In the genomic region with DNA sequence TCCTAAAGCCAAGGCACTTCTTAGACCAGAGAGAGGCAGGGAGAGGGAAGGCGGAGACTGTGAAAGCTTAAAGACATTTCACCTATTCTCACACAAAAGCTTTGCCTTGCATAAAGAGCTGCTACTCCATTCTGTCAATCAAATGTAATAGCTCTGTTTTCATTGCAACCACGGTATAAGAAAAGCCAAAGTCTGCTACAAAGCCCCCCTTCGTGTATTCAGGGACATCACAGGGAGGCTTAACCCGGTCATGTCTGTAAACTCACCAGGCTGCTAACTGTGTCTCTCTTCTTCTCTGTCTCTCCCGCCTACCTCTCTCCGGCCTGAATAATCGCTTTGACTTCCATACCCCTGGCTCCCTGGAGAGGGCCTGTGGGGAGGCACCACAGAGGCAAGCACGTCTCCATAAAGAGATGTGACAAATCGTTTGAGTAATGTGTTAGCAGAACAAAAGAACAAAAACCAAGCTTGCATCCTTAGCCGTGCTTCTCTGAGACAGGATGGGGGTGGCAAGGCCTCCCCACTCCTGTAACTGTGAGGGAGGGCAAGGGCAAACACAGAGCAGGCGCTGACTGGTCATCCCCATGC, we compare ENCODE assay signal across 10 mouse cellular contexts. TPM values are rescaled to one million over a fixed set of nuclear protein-coding genes. Genes with fewer than 3 reads are reported as not detected.
A peak's percentile ranks its signal among the peaks of the same experiment; 100 is the strongest.
DNase-seq lines count a peak whose midpoint lies in the region; ATAC-seq lines count a peak whose summit lies in the region.
"Had no signal": no experiment of that assay in that cellular context is flagged by ENCODE, and none has a peak within 500 bp of the region (broad histone marks: within the 10 kb centered on the region; RNA-seq: fewer than 3 reads in every experiment).

No protein-coding gene starts in this region.

- no peak overlapping the region for H3K27ac ChIP-seq in embryonic facial prominence, embryonic 10.5 days (replicated peaks)
- peak overlapping the region; percentile 5; the same call in 1 of the 2 replicates for H3K27ac ChIP-seq in hindbrain, embryonic 12.5 days

- 6% methylated on average over 11 of the region's 11 CpGs for WGBS in embryonic facial prominence, embryonic 10.5 days
- WGBS in hindbrain, embryonic 12.5 days: 3% methylated on average over 11 of the region's 11 CpGs

- H3K4me3 ChIP-seq in embryonic facial prominence, embryonic 10.5 days: 0 out of 2 replicates have a peak overlapping the region, but pooled peaks have one; percentile 4
- no peak overlapping the region for H3K4me3 ChIP-seq in hindbrain, embryonic 12.5 days

- peak overlapping the region; percentile 33 for H3K4me2 ChIP-seq in hindbrain, embryonic 12.5 days (replicated peaks)

- no peaks in the 10 kb centered on the region for H3K9me3 ChIP-seq in embryonic facial prominence, embryonic 10.5 days
- no peaks in the 10 kb centered on the region for H3K9me3 ChIP-seq in hindbrain, embryonic 12.5 days (replicated peaks)

- H3K27me3 ChIP-seq in embryonic facial prominence, embryonic 10.5 days (replicated peaks; ENCODE audit: low read depth, poor library complexity, severe bottlenecking): peaks cover 30% of the 10 kb centered on the region
- no peaks in the 10 kb centered on the region for H3K27me3 ChIP-seq in hindbrain, embryonic 12.5 days

- H3K4me1 ChIP-seq in embryonic facial prominence, embryonic 10.5 days: peaks cover 21% of the 10 kb centered on the region
- peaks cover 17% of the 10 kb centered on the region for H3K4me1 ChIP-seq in hindbrain, embryonic 12.5 days

- no peaks in the 10 kb centered on the region for H3K36me3 ChIP-seq in embryonic facial prominence, embryonic 10.5 days (replicated peaks)
- no peaks in the 10 kb centered on the region for H3K36me3 ChIP-seq in hindbrain, embryonic 12.5 days

- peak; percentile 92 for ATAC-seq in hindbrain, embryonic 12.5 days (ENCODE audit: low FRiP score)

- peak; percentile 94 for DNase-seq in R1 (ENCODE audit: low read depth, low spot score)
- DNase-seq in embryonic facial prominence, embryonic 10.5 days (ENCODE audit: low spot score): peak; percentile 45
- DNase-seq in neural tube, embryonic 10.5 days (ENCODE audit: extremely low spot score, low spot score): peak; percentile 52
- DNase-seq in layer of hippocampus, adult 9-11 months: no peak
- DNase-seq in layer of hippocampus, adult 9-10 months (ENCODE audit: low spot score): no peak
- DNase-seq in cerebellum, postnatal 4 days (ENCODE audit: low spot score in 2 of 2): no peak
- DNase-seq: adrenal gland, postnatal 25 days; right cerebral cortex, postnatal 25 days had no signal

- H3K9ac ChIP-seq in hindbrain, embryonic 12.5 days: no peak overlapping the region

RNA-seq across cellular contexts. Expression of a gene that starts 38.1 kb away (rescaled TPM):
- not detected in 2 replicates for polyA plus RNA-seq in embryonic facial prominence, embryonic 10.5 days (2016; fragmentation: Nextera tagmentation; extraction: Ambion mirVana)
- not detected in 2 replicates for polyA plus RNA-seq in hindbrain, embryonic 12.5 days (2016; fragmentation: Nextera tagmentation; extraction: Ambion mirVana)
- polyA plus RNA-seq: intestine, embryonic 14.5 days had no signal

Comparison
In these comparisons a context has a peak if more than half of its experiments do, and no peak if none do; other contexts are left out.
1. DNase-seq: peak in R1 (single experiment), embryonic facial prominence, embryonic 10.5 days (single experiment) and neural tube, embryonic 10.5 days (single experiment); none in layer of hippocampus, adult 9-11 months (single experiment), layer of hippocampus, adult 9-10 months (single experiment) and cerebellum, postnatal 4 days (0 of 2).